ENCODE assay signal across 22 mouse cellular contexts in genomic region chr2:79707575-79707974, GRCm38 (mm10). TPM values are rescaled to one million over a fixed set of nuclear protein-coding genes. Genes with fewer than 3 reads are reported as not detected.
DNase-seq lines count a peak whose midpoint lies in the region; ATAC-seq and TF ChIP-seq lines count a peak whose summit lies in the region.
"Had no signal": no experiment of that assay in that cellular context is flagged by ENCODE, and none has a peak within 500 bp of the region (broad histone marks: within the 10 kb centered on the region; RNA-seq: fewer than 3 reads in every experiment).

Gene Ppp1r1c (plus strand): TSS chr2:79707780.

- no peak for DNase-seq in hindbrain, embryonic 11.5 days (ENCODE audit: low spot score)
- DNase-seq in brain, embryonic 14.5 days (ENCODE audit: low read depth), result peak; percentile 42
- DNase-seq in midbrain, embryonic 14.5 days, result peak; percentile 42
- DNase-seq in B cell, adult 2 months, result no peak
- DNase-seq: adrenal gland, postnatal 14 days; cerebellum, adult 11 months; cerebellum, postnatal 10 days; layer of hippocampus, postnatal 36 days; right cerebral cortex, postnatal 4 days had no signal

- no peak within 1 kb of the TSS for H3K4me3 ChIP-seq in hindbrain, embryonic 11.5 days (ENCODE audit: low read depth, low read length)
- H3K4me3 ChIP-seq in hindbrain, embryonic 16.5 days (ENCODE audit: low read length), result no peak within 1 kb of the TSS
- no peak within 1 kb of the TSS for H3K4me3 ChIP-seq in midbrain, embryonic 14.5 days (replicated peaks; ENCODE audit: low read depth, low read length)
- H3K4me3 ChIP-seq in neural tube, embryonic 15.5 days (replicated peaks), result no peak within 1 kb of the TSS
- H3K4me3 ChIP-seq in liver, embryonic 12.5 days, result no peak within 1 kb of the TSS
- H3K4me3 ChIP-seq: erythroblast, embryonic 14.5 days; forebrain, embryonic 15.5 days; heart, embryonic 10.5 days; hindbrain, embryonic 15.5 days; limb, embryonic 13.5 days had no signal

- H3K27ac ChIP-seq in hindbrain, embryonic 11.5 days (ENCODE audit: low read depth, low read length), result no peak within 1 kb of the TSS
- H3K27ac ChIP-seq in hindbrain, embryonic 16.5 days (ENCODE audit: low read depth, low read length), result no peak within 1 kb of the TSS
- H3K27ac ChIP-seq in midbrain, embryonic 14.5 days (replicated peaks; ENCODE audit: low read depth, low read length), result 0 out of 2 replicates have a peak within 1 kb of the TSS, but pooled peaks have one; percentile 2
- H3K27ac ChIP-seq in neural tube, embryonic 15.5 days (replicated peaks), result no peak within 1 kb of the TSS; the same call in 1 of the 2 replicates
- no peak within 1 kb of the TSS for H3K27ac ChIP-seq in liver, embryonic 12.5 days
- H3K27ac ChIP-seq: forebrain, embryonic 15.5 days; heart, embryonic 10.5 days; hindbrain, embryonic 15.5 days; limb, embryonic 13.5 days; liver, embryonic 14.5 days had no signal

- no peaks in the 10 kb centered on the region for H3K4me1 ChIP-seq in hindbrain, embryonic 11.5 days (replicated peaks; ENCODE audit: control insufficient read depth, insufficient read depth, low read length)
- H3K4me1 ChIP-seq in hindbrain, embryonic 16.5 days (ENCODE audit: control insufficient read depth, insufficient read depth, low read depth, low read length), result no peaks in the 10 kb centered on the region
- H3K4me1 ChIP-seq in midbrain, embryonic 14.5 days (ENCODE audit: control insufficient read depth, insufficient read depth, low read length), result no peaks in the 10 kb centered on the region
- H3K4me1 ChIP-seq in neural tube, embryonic 15.5 days, result no peaks in the 10 kb centered on the region
- H3K4me1 ChIP-seq in liver, embryonic 12.5 days, result no peaks in the 10 kb centered on the region
- H3K4me1 ChIP-seq: forebrain, embryonic 15.5 days; heart, embryonic 10.5 days; hindbrain, embryonic 15.5 days; limb, embryonic 13.5 days had no signal

- TF ChIP-seq CTCF in brain, embryonic 14.5 days (IDR thresholded peaks at IDR 0.05; ENCODE audit: borderline replicate concordance, extremely low read depth, insufficient read depth, insufficient read length), result no peak

- no peaks in the 10 kb centered on the region for H3K36me3 ChIP-seq in hindbrain, embryonic 11.5 days (ENCODE audit: control insufficient read depth, insufficient read depth, low read length)
- no peaks in the 10 kb centered on the region for H3K36me3 ChIP-seq in hindbrain, embryonic 16.5 days (ENCODE audit: control insufficient read depth, insufficient read depth, low read length)
- H3K36me3 ChIP-seq in midbrain, embryonic 14.5 days (ENCODE audit: control insufficient read depth, insufficient read depth, low read length), result no peaks in the 10 kb centered on the region
- no peaks in the 10 kb centered on the region for H3K36me3 ChIP-seq in neural tube, embryonic 15.5 days
- H3K36me3 ChIP-seq in liver, embryonic 12.5 days, result no peaks in the 10 kb centered on the region
- H3K36me3 ChIP-seq: forebrain, embryonic 15.5 days; heart, embryonic 10.5 days; hindbrain, embryonic 15.5 days; limb, embryonic 13.5 days had no signal

- no peak within 1 kb of the TSS for H3K4me2 ChIP-seq in hindbrain, embryonic 11.5 days (replicated peaks; ENCODE audit: low read depth, low read length)
- H3K4me2 ChIP-seq in hindbrain, embryonic 16.5 days (ENCODE audit: low read length), result no peak within 1 kb of the TSS
- no peak within 1 kb of the TSS for H3K4me2 ChIP-seq in midbrain, embryonic 14.5 days (ENCODE audit: low read length)
- H3K4me2 ChIP-seq in neural tube, embryonic 15.5 days, result peak within 1 kb of the TSS; percentile 20; the same call in 1 of the 2 replicates
- H3K4me2 ChIP-seq in liver, embryonic 12.5 days, result no peak within 1 kb of the TSS
- H3K4me2 ChIP-seq: forebrain, embryonic 15.5 days; hindbrain, embryonic 15.5 days; limb, embryonic 13.5 days had no signal

- TF ChIP-seq POLR2A in brain, embryonic 14.5 days (IDR thresholded peaks at IDR 0.05; ENCODE audit: borderline replicate concordance, extremely low read depth, insufficient read depth, insufficient read length, poor library complexity, severe bottlenecking), result no peak

- no peak within 1 kb of the TSS for H3K9ac ChIP-seq in hindbrain, embryonic 11.5 days (ENCODE audit: low read depth, low read length)
- no peak within 1 kb of the TSS for H3K9ac ChIP-seq in hindbrain, embryonic 16.5 days (ENCODE audit: low read depth, low read length)
- H3K9ac ChIP-seq in midbrain, embryonic 14.5 days (replicated peaks; ENCODE audit: low read length), result no peak within 1 kb of the TSS
- H3K9ac ChIP-seq in neural tube, embryonic 15.5 days (replicated peaks), result no peak within 1 kb of the TSS
- no peak within 1 kb of the TSS for H3K9ac ChIP-seq in liver, embryonic 12.5 days
- H3K9ac ChIP-seq: forebrain, embryonic 15.5 days; hindbrain, embryonic 15.5 days; limb, embryonic 13.5 days; liver, embryonic 14.5 days had no signal

- no peaks in the 10 kb centered on the region for H3K9me3 ChIP-seq in hindbrain, embryonic 11.5 days (ENCODE audit: control insufficient read depth, low read length)
- no peaks in the 10 kb centered on the region for H3K9me3 ChIP-seq in hindbrain, embryonic 16.5 days (ENCODE audit: control insufficient read depth, low read length)
- no peaks in the 10 kb centered on the region for H3K9me3 ChIP-seq in midbrain, embryonic 14.5 days (ENCODE audit: control insufficient read depth, low read length)
- no peaks in the 10 kb centered on the region for H3K9me3 ChIP-seq in neural tube, embryonic 15.5 days (replicated peaks)
- no peaks in the 10 kb centered on the region for H3K9me3 ChIP-seq in liver, embryonic 12.5 days (replicated peaks)
- H3K9me3 ChIP-seq: forebrain, embryonic 15.5 days; heart, embryonic 10.5 days; hindbrain, embryonic 15.5 days; limb, embryonic 13.5 days had no signal

- no peak for ATAC-seq in hindbrain, embryonic 11.5 days (ENCODE audit: low FRiP score)
- ATAC-seq in hindbrain, embryonic 16.5 days, result no peak
- no peak for ATAC-seq in midbrain, embryonic 14.5 days (ENCODE audit: low FRiP score, low TSS enrichment)
- ATAC-seq in neural tube, embryonic 15.5 days (ENCODE audit: low FRiP score), result peak; percentile 68; the same call in 1 of the 2 replicates
- ATAC-seq in liver, embryonic 12.5 days, result no peak
- ATAC-seq: forebrain, embryonic 15.5 days; intestine, postnatal 0 days had no signal

- H3K27me3 ChIP-seq in hindbrain, embryonic 11.5 days (ENCODE audit: control insufficient read depth, insufficient read depth, low read length), result no peaks in the 10 kb centered on the region
- no peaks in the 10 kb centered on the region for H3K27me3 ChIP-seq in hindbrain, embryonic 16.5 days (replicated peaks; ENCODE audit: control insufficient read depth, insufficient read depth, low read length)
- no peaks in the 10 kb centered on the region for H3K27me3 ChIP-seq in midbrain, embryonic 14.5 days (ENCODE audit: control insufficient read depth, insufficient read depth, low read length)
- H3K27me3 ChIP-seq in neural tube, embryonic 15.5 days (replicated peaks), result no peaks in the 10 kb centered on the region
- H3K27me3 ChIP-seq in liver, embryonic 12.5 days (replicated peaks), result no peaks in the 10 kb centered on the region
- H3K27me3 ChIP-seq: forebrain, embryonic 15.5 days; hindbrain, embryonic 15.5 days; limb, embryonic 13.5 days had no signal

- WGBS in hindbrain, embryonic 11.5 days, result 89% methylated on average over 6 of the region's 6 CpGs
- 71% methylated on average over 6 of the region's 6 CpGs for WGBS in hindbrain, embryonic 16.5 days
- 70% methylated on average over 6 of the region's 6 CpGs for WGBS in midbrain, embryonic 14.5 days
- WGBS in neural tube, embryonic 15.5 days, result 76% methylated on average over 6 of the region's 6 CpGs
- 75% methylated on average over 6 of the region's 6 CpGs for WGBS in liver, embryonic 12.5 days (ENCODE audit: insufficient replicate concordance)

RNA-seq across cellular contexts. Expression of gene Ppp1r1c, which starts in this region (rescaled TPM):
- 12.6 and 23.8 TPM in 2 replicates for polyA plus RNA-seq in hindbrain, embryonic 11.5 days (2014; fragmentation: Nextera tagmentation; extraction: Ambion mirVana)
- 6.6 and 10.8 TPM in 2 replicates for polyA plus RNA-seq in hindbrain, embryonic 16.5 days (2015; fragmentation: Nextera tagmentation; extraction: Ambion mirVana)
- 0.57 and 4.1 TPM in 2 replicates for polyA plus RNA-seq in brain, embryonic 14.5 days (2012; rRNA removed)
- polyA plus RNA-seq in midbrain, embryonic 14.5 days (2014; fragmentation: Nextera tagmentation; extraction: Ambion mirVana), result 4.5 and 6.7 TPM in 2 replicates
- 26.3 and 30.0 TPM in 2 replicates for polyA plus RNA-seq in neural tube, embryonic 15.5 days (2015; fragmentation: Nextera tagmentation; extraction: Ambion mirVana)
- polyA plus RNA-seq in liver, embryonic 12.5 days (2016; fragmentation: Nextera tagmentation; extraction: Ambion mirVana), result not detected in 2 replicates
- polyA plus RNA-seq: erythroblast, embryonic 14.5 days; heart, embryonic 10.5 days; heart, postnatal 0 days; intestine, postnatal 0 days; kidney, embryonic 16.5 days; liver, embryonic 14.5 days; stomach, embryonic 16.5 days had no signal

Comparison
In these comparisons a context has a peak if more than half of its experiments do, and no peak if none do; other contexts are left out.
1. DNase-seq: peak in brain, embryonic 14.5 days (single experiment) and midbrain, embryonic 14.5 days (single experiment); none in hindbrain, embryonic 11.5 days (single experiment) and B cell, adult 2 months (0 of 2).